Mouse (Mus musculus): ENCODE results near the gene Tm7sf3.
A peak's percentile ranks its signal among the peaks of the same experiment; 100 is the strongest.

The Tm7sf3 gene

DNA sequence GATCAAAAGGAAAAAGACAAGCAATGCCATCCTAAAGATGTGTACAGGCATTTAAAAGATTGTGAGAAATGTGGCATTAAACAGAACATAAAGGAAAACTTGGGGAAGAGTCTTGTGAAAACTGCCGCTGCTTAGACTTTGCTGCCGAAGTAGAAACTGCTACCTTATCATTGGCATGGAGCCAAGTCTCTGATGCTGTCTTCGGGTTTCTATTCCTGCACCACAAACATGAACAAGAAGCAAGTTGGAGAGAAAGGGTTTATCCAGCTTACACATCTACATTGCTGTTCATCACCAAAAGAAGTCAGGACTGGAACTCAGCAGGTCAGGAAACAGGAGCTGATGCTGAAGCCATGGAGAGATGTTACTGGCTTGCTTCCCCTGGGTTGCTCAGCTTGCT lies 10.6 kb upstream of the Tm7sf3 start:
- DNase-seq, result no peak

DNA sequence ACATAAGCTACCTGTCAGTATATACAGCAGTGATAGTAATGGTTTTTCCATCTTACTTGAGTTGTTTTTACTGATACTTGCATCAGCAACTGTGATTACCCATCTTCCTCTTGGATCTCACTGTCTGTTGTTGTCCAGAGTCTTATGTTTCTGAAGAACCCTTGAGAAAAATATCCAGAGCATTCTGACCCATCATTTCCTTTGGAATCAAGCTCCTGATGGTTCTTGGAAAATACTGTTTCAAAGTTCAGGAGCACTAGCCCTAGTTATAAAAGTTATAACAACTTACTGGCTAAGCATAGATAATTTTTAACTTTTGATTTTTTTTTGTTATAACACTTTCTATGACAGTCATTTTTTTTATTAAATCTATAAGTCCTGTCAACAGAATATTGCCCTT lies 8.8 kb upstream of the Tm7sf3 start:
- no peak for DNase-seq

DNA sequence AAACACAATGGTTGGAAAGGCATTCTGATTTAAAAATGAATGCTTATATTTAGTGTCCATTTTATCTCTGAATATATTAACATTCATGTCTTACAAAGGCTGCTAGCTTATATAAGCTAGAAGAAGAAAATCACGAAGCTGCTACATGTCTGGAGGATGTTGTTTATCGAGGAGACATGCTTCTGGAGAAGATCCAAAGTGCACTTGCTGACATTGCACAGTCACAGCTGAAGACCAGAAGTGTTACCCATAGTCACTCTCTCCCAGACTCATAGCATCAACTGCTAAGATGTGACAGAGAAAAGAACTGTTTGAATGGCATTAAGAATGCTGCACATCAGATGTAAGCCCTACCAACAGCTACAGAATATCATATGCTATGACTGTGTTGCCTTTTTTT lies 7.4 kb upstream of the Tm7sf3 start:
- DNase-seq, result no peak

DNA sequence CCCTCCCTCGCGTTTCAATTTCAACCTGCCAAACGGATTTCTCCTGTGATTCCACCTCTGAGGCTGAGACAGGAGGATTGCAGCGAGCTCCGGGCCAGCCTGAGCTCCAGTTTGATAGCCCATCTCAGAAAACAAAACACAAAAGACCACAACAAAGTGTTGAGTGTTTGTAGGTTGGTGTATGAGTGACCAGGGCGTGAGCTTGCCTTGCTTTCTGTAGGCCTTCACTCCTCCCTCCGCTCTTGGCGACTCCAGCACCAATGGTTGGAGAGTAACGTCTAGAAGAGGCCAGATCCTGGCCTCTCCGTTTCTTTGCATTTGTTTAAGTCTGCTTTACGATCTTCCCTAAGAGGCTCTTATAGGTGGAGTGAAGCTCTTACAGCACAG lies 553 bp upstream of the Tm7sf3 start:
- peak in 1 of 2 experiments; percentile 10 for DNase-seq

DNA sequence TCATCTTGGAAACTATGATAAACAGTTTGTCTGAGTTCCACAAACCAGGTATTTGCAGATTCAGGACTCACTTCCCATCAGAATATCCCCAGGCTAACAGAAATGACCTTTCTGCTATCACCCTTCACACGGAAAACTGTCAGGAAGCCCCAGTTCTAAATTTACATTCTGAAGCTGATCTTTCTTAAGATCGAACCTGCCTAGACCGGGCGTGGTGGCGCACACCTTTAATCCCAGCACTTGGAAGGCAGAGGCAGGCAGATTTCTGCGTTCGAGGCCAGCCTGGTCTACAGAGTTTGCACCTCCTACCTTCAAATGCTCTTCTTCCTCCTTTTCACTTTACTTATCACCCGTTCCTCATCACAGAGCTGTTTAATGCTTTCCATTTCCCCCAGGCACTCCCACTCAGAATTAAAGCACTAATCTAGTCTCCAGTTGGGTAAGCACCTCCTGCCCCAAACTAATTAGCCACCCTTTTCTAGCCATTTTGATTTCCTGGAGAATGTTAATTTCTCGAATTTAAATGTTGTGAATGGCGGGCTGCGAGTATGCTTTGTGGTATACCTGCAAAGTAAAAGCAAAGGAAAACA lies 908 bp downstream of the Tm7sf3 start:
- DNase-seq, result no peak

DNA sequence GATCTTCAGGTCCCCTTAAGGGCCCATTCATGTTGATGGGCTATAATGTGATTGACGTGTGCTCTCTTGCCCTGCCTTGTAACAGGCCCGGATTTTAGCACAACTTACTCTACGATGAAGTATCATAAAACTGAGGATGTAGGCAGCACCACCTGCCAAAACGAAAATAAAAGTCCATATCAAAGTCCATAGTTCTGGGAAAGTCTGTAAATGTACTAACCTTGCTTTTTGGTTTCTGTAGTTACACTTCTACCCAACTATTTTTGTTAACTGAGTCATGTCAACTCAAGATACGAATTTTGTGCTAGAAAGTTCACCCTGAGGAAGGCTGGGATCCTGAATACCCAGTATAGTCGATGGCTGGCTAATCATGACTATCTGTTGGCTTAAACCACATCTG lies 1.6 kb downstream of the Tm7sf3 start:
- no peak for DNase-seq

DNA sequence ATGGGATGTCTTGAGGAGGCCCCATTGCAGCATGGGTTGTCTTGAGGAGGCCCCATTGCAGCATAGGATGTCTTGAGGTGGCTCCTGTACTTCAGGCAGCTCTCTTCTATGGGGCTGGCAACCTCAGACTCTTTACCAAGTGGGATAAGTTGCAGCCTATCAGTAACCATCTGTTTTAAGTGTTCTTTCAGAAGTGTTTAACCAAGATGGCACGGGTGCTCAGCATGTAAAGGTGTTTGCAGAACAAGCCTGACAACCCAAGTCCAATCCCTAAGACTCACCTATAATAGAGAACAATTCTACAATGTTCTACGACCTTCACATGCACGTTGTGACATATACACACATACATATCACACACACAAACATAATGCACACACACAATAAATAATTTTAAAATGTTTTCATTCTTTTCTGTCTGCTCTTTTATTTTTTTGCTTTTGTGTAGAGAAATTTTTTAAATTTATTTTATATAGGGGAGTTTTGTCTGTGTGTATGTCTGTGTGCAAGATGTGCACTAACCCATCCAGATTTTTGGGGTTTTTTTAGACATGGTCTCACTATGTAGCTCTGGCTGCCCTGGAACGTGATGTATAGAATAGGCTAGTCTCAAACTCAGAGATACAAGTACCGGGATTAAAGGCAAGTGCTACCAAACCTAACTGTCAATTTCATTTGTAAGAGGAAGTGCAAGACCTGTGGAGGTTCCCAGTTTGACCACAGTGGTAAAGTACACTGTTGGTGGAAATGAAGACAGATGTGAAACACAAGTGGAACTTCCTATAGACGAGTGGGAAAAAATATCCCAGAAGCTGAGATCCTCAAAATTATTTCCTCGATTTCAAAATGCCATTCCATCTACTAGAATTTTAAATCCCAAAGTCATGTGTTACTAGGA lies 2.3 kb downstream of the Tm7sf3 start:
- DNase-seq, result no peak

DNA sequence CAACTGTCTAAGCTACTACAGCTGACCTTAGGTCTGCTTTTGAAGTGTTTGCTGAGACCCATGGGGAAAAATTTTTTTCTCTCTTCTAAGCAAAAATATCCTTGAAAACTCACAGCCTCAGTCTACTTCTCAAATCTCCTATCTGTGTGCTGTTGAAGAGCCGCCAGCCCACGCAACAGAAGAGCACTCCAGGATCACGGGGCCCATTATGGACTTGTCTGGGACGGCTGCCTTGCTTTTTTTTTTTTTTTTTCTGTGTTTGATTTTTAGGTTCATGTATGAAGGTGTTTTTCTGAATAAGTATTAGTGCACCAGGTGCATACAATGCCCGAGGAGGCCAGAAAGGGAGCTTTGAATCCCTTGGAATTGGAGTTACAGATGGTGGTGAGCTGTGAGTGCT lies 6.1 kb downstream of the Tm7sf3 start:
- DNase-seq, result no peak

DNA sequence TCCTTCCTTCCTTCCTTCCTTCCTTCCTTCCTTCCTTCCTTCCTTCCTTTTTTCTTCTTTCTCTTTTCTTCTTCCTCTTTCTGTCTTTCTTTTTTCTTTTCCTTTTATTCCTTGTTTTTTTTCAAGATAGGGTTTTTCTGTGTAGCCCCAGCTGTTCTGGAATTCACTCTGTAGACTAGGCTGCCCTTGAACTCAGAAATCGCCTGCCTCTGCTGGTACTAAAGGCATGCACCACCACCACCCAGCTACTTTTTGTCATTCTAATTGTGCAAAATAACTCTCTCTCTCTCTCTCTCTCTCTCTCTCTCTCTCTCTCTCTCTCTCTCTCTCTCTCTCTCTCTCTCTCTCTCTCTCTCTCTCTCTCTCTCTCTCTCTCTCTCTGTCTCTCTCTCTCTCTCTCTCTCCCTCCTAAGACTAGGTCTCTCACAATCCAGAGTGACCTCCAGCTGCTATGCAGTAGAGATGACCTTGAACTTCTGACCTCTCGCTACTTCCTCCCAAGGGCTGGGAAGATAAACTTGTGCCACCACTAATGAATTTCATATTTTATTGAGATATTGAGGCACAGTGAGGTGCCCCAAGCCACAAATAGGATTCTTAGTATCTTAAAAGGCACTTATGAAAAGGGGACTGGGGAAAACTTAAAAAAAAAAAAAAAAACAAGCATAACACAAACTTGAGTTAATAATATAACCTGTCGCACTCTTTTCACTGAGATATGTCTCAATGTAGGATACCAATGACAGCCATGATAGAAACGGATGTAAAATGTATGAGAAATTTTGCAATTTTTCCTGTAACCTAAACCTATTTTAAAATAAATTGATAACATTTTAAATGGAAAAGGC lies 7.6 kb downstream of the Tm7sf3 start:
- DNase-seq, result peak in 1 of 2 experiments; percentile 12

DNA sequence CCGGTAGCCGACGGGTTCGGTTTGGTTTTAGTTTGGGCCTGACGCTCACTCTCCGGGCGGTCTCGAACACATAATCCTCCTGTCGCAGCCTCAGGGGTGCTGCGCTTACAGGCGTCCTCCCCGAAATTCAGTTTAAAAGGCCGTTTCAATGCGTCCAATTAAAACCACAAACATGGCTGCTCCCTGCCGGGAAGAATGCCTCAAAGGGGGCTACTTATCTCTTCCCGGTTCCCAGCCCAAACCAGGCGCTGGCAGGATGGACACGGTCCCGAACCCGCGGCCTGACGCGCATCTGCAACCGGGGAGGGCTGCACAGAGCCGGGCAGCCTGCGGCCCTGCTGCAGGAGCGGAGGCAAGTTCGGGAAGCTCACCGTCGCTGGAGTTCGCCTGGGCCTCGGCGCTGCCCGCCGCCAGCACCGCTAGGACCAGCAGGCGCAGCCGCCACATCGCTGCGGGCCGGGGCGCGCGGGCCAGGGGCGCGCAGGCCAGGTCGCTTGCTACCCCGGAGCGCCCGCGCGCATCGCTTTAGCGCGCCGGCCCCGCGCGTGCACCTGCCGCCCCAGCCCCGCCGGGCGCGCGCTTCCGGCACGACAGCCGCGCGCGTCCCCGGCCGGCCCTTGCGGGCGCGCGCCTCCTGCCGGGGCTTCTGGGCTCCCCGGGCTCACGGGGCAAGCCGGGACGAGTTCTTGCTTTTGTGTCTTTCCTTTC lies 8.5 kb downstream of the Tm7sf3 start:
- peak; percentile 76 to 86 for DNase-seq

DNA sequence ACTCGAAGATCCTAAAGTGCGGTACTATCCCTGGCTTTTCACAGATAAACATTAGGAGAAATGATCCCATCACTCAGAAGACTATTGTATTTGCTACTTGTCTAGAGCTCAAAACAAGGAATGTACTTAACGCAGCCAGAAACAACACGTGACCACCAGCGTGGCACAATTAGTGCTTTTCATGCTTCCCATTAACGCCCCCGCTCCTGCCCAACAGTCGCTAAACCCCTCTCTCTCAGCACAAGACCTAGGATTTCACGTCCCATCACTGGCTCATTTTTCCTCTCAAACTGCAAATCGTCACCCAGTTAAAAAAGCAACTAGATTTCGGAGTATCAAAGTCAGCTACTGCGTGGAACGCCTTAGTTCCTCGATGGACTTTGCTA lies 9.0 kb downstream of the Tm7sf3 start:
- DNase-seq, result peak in 1 of 2 experiments; percentile 39

DNA sequence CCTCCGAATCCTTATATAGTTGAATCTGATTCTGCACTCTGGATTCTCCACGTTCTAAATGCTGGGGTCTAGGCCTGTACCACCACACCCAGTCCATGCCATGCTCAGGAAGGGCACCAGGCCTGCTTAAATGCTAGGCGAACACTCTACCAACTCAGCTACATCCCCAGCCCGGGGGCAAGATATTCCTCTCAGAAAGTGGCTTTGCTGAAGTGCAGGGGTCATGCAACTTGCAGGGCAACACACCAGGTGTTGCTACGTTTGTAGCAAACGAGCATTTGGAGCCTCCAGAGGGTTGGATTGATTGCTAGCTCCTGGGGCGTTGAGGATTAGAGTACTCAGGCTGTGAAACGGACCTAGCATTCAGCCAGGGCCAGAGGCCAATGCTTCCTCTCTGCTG lies 9.5 kb downstream of the Tm7sf3 start:
- DNase-seq, result peak; percentile 20 to 35

DNA sequence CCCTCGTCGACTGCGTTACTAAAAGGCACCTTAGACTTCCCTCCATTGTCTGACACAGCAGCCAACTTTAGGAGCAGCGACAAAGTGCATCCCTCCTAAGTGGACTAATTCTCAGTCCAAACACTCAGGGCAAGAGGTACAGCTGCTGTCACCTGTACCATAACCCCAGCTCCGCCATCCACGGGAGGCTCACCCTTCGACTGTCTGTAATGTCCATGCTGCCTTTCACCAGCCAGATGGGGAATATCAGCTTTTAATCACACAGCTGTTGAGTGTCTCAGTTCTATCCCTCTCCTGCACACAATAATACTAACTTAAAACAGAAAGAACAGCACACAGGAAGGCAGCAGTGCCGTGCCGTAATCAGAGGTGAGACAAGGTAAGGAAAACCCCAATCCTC lies 10.2 kb downstream of the Tm7sf3 start:
- DNase-seq, result no peak

DNA sequence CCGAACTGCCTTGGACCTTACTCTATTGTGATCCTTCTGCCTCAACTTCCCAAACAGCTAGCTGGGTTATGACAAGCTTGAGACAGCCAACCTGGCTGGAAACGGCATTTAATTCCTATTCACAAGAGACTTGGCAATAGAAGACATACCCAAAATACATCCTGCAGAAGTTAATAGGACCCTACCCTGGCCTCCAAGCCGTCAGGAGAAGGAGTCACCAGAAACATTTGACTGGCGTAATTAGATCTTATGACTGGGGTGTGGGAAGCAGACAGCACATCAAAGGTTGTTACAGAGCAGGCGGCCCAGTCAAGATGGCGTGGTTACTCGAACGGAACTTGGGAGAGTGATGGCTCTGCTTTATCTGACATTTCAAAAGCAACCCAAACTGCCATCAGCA lies 10.8 kb downstream of the Tm7sf3 start:
- DNase-seq, result no peak

DNA sequence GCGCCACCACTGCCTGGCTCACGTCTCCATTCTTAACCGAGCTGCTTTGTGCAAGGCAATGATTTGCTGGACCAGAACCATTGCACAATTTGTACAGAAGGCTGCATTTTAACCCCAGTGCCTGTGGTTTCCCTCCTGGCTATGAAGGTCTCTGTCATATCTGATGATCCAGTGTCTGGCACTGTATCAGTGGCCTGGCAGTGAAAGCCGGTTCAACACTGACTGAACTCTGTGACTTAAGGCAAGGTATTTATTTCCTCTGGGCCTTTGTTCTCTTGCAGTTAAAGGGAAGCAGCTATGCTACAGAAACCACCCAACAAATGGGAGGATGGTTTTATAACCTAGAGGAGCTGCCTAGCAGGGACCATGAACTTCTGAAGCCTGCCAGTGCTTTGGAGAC lies 11.7 kb downstream of the Tm7sf3 start:
- DNase-seq, result no peak

DNA sequence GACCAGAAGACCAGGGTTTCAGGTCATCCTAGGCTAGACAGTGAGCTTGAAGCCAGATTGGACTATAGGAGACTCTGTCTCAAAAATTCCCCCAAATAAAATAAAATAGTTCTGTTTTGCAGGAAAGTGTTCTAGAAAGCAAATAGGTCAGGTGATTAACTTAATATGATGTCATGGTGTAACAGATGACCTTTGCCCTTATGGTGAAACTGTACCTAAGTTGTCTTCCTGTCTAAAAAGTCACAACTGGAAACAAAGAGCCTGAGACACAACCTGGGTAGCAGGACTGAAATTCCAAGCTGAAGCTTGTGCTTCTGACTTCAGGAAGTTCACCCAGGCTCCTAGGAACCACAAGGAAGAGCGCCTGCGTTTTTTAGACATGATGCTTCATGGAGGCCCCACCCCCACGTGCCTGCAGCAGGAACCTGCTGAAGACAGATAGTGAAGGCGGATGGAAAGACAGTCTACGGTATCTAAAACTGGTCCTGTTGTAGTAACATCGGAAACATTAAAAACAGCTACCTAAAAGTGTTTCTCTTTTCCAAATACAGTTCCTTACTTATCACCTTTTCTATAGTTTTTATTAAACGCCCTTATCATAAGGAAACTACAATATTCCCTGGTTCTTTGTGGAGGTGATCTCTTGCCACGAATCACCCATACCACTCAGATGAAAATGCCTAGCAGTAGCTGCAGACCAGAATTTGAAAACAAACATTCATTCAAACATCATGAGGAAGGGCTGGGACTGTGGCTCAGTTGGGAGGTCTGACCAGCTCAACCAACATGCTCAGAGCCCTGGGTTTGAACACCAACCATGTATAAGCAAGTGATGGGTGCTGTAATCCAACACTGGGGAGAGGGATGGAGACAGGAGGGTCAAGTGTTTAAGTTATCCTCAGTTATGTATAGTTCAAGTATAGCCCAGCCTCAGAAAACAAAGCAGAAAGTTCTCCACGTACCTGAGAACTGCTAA lies 12.6 kb downstream of the Tm7sf3 start:
- no peak for DNase-seq

DNA sequence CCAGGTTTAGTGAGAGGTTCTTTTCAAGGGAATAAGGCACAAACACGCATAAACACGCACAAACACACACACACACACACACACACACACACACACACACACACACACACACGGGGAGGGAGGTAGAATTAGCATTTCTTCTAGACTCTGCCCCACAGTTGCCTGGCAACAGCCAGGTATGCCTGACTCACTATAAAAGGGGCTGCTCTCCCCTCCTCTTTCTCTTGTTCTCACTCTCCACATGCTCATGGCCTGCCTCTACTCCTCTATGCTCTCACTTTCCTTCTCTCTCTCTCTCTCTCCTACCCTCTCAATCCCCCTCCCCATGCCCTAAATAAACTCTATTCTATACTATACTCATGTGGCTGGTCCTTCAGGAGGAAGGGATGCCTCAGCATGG lies 14.5 kb downstream of the Tm7sf3 start:
- DNase-seq, result no peak

DNA sequence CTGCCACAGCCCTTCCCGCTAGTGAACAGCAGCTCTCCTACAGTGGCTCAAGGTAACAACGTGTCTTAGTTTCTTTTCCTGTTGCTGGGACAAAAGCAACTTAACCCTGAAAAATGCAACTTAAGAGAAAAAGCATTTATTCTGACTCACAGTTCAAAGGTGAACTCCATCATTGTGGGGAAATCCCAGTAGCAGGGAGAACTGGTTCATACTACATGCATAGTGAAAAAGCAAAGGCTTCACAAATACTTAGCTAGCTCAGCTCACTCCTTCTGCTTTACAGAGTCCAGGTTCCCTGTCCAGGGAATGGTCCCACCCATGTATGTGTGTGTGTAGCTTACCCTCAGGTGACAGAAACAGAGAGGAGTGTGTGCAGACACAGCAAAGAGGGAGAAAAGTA lies 26.0 kb downstream of the Tm7sf3 start:
- DNase-seq, result no peak

DNA sequence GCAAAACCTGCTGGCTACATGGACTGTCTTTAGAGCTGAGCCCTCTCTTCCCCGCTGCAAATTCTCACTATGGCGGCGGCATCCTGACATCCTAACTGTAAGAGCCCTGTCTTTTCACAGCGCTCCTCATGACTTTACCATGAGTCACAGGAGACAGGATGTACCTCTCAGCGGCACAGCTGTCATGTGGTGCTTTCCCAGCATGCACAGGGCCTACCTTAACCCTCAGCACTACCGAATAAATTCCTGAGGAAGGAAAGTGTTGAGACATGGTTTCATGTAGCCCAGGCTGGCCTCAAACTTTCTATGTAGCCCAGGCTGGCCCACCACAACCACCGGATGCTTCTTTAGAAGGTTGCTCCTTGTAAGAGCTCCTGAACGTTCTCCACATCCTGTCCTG lies 26.7 kb downstream of the Tm7sf3 start:
- DNase-seq, result no peak

DNA sequence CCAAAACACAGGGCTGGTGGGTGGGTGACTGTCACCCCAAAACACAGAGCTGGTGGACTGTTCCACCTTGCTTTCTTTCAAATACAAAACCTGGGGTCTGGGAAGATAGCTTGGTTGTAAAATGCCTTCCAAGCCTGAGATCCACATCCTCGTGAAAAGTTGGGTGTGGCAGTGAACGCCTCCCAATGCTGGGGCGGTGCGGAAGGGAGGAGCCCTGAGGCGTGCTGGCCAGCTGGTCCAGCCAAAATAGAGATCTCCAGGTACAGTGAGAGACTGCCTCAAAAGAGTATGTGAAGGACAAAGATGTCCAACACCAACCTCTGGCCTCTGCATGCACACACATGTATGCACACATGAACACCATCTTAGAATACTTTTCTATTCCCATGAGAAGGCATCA lies 28.1 kb downstream of the Tm7sf3 start:
- no peak for DNase-seq

DNA sequence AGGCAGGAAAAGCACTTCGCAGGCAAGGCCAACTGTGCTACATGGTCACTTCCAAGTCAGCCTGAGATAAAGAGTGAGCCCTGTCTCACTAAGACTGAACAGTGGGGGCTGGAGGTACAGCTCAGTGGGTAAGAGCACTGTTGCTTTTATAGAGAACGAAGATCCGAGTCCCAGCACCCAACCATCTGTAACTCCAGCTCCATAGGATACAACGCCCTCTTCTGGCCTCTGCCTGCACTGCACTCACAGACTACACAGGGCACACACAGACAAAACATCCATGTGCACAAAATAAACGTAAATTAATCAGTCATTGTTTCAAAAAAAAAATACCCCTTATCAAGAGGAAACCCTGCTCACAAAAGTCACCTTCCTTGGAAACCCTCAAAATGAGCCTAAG lies 28.7 kb downstream of the Tm7sf3 start:
- DNase-seq, result no peak

DNA sequence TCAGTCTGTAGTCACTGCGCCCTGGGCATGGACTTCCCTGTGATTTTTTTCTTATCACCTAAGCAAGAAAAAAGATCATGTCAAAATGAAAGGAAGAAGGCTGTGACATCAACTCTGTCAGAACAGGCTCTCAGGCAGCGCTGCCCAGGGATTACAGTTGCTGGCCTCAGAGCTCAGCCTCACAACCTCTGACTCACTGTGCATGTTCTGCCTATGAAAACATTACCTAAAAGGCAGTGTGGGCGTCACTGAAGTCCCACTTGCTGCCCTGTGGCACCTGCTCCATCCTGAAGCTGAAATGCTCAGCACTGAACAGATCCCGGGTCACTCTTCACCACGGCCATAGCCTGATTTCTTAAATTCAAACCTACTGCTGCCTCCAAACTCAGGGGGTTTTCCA lies 29.9 kb downstream of the Tm7sf3 start:
- no peak for DNase-seq
